Mouse (Mus musculus) ES-E14 (cell line): ENCODE measurements around the gene Abca12.

Experiments
- ZC3H11A ChIP-seq: IDR thresholded peaks from 2 replicates; pipeline ENCODE4 v1.6.1; 2012; ENCODE audit warnings: low read depth, mild to moderate bottlenecking, inconsistent platforms, low read length, borderline replicate concordance
- ZNF384 ChIP-seq: IDR thresholded peaks from 2 replicates; pipeline ENCODE4 v1.6.1; 2012; ENCODE audit warnings: low read depth, low read length, inconsistent platforms

DNA sequence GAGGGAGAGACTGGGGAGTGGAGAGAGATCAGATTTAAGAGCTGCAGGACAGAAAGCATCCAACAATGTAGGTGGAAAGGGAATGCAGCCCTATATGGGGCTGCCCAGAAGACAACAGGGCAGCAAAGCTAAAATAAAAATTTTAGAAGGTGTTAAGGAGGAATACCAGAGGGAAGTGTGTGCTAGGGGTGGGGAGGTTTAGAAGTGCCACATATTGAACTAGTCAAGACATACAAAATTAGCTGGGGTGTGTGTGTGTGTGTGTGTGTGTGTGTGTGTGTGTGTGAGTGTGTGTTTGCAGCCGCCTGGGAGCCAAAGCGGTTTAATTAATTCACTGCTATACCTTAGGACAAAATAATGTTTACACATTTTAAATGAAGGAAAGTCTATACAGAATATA is 110.1 kb downstream of the Abca12 start:
- no peak for TF ChIP-seq ZNF384
- no peak for TF ChIP-seq ZC3H11A
